In genomic region chr3:55337671-55338070, GRCm38 (mm10) we compare ENCODE assay signal across 10 mouse cellular contexts.
"Had no signal": no experiment of that assay in that cellular context is flagged by ENCODE, and none has a peak within 500 bp of the region (broad histone marks: within the 10 kb centered on the region; RNA-seq: fewer than 3 reads in every experiment).

No protein-coding gene starts in this region.

- H3K36me3 ChIP-seq: limb, embryonic 10.5 days; liver, embryonic 15.5 days; midbrain, embryonic 13.5 days had no signal

- ATAC-seq: hindbrain, embryonic 16.5 days; inflammation-experienced regulatory T-cells, adult 6 months; midbrain, embryonic 13.5 days had no signal

- H3K27me3 ChIP-seq: liver, embryonic 15.5 days; midbrain, embryonic 13.5 days had no signal

- H3K4me3 ChIP-seq: left cerebral cortex, adult 2 months; limb, embryonic 10.5 days; liver, embryonic 15.5 days; midbrain, embryonic 13.5 days had no signal

- H3K9me3 ChIP-seq: limb, embryonic 10.5 days; liver, embryonic 15.5 days; midbrain, embryonic 13.5 days had no signal

- DNase-seq: lung, adult 2 months; thymus, adult 18-20 months; thymus, postnatal 14 days had no signal

- H3K4me1 ChIP-seq: liver, embryonic 15.5 days had no signal

- H3K9ac ChIP-seq: liver, embryonic 15.5 days; midbrain, embryonic 13.5 days had no signal

- H3K4me2 ChIP-seq: liver, embryonic 11.5 days; liver, embryonic 15.5 days; midbrain, embryonic 13.5 days had no signal

- H3K27ac ChIP-seq: left cerebral cortex, adult 2 months; limb, embryonic 10.5 days; liver, embryonic 15.5 days; midbrain, embryonic 13.5 days had no signal
